Mouse (Mus musculus) cerebellum, postnatal 10 days (tissue): ENCODE measurements around the gene Cacna1e.

ENCODE experiments used
- DNase-seq, 2 experiments: peaks; one replicate each; pipeline ENCODE4 v3.0.0; 2021; ENCODE audit warnings: mixed read lengths in 2 of 2

Gene Cacna1e

DNA sequence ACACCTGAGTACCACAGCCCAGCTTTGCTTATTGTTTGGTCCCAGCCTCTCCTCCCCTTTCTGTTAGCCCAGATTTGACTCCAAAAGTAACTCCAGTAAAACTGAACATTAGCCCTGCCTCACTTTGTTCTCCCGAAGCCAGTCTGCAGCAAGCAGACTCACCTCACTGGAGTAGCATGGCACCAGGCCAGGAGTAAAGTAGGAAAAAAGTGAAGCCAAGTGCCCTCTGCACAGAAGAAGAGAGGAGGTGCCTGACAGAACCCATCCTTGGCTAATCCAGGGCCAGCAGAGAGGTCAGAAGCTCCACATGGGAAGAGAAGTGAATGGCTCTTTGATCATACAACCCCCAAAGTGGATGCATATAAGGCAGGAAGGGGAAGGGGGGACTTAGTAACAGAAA lies 100.8 kb downstream of the Cacna1e start:
- peak; percentile 24 to 28 for DNase-seq

DNA sequence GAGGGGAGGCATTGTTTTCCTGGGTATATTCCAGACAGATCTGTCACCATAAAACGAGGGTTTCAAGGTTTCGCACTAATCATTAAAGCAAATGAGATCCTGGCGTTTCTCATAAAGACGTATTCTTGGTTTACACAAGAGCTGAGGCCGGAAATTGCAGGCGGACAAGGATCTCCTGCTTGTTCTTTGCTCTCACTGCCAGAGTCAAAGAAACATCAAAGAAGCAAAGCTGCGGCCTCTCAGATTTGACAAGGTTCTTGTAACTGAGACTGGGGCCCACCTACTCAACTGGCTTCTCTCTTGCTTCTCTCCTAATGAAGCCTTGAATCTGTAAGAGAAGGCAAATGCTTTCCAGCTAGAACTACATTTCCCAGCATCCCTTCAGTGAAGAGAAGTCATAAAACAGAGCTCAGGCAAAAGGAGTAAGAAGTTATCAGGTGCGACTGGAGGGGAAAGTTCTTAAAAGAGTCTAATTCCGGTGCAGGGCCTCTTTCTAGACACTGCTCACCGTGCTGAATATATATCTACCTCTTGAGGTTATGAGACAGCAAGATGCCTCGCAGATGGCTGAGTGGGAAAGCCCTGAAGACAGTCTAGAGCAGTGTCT lies 104.3 kb downstream of the Cacna1e start:
- no peak for DNase-seq

DNA sequence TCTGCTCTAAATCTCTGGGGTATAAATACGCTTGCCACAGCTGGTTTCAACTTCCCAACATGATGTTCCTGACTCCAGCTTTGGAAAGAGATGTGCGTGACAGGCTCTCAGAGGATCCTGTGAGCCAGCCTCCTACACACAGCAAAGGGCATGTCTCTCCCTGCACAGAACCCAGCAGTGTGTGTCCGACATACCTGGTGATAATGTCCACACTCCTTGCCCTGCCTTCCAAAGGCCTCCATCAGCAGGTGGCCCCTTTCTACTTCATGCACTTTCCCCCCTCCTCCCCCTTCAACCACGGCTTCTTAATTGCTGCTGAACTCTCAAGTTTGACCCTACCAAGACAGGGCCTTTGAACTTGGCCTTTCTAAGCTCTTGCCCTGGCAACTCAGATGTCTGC lies 108.0 kb downstream of the Cacna1e start:
- DNase-seq: no peak

DNA sequence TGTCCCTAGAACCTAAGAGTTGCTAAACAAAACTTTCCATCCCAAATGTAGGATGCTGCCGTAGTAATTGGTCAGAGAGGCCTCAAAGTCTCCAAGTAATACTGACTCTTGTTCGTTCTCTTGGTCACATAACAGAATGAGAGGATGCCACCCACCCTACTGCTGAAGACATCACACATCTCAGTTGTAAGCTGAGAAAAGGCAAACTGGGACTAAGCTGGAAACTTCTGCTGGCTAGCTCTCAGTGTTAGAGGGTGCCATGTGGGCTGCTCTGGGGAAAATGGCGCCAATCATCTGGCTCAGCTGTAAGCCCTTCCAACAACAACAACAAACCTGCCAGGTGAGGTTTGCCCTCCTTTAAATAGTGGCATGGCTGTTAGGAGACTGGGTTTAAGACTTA lies 109.8 kb downstream of the Cacna1e start:
- no peak for DNase-seq

DNA sequence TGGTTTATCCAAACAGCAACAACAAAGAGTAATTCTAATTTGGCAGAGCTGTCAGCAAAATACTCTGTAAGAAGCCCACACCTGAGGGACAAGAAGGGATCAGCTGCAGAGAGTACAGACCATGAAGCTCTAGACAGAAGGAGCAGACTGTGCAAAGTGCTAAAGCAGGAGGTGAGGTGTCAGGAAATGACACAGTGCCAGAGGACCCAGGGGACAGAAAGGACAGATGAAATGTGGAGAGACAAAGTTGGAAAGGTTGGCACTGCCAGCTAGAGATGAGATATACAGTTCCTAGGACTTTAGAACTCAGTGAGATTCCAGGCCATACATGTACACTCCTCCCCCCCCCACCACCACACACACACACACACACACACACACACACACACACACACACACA lies 113.2 kb downstream of the Cacna1e start:
- peak; percentile 37 to 61 for DNase-seq

DNA sequence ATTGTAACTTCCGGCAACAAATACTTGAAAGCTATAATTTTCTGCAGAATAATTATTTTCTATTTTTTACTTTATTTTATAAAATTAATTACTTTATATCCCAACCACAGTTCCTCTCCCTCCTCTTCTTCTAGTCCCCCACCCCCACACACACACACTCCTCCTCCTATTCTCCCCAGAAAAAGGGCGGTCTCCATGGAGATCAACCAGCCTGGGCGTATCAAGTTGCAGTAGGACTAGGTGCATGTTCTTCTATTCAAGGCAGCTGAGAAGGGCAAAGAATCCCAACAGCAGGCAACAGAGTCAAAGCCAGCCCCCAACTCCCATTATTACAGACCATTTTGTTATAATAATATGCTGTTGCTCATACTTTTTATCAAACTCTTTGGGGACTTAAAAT lies 113.8 kb downstream of the Cacna1e start:
- no peak for DNase-seq

DNA sequence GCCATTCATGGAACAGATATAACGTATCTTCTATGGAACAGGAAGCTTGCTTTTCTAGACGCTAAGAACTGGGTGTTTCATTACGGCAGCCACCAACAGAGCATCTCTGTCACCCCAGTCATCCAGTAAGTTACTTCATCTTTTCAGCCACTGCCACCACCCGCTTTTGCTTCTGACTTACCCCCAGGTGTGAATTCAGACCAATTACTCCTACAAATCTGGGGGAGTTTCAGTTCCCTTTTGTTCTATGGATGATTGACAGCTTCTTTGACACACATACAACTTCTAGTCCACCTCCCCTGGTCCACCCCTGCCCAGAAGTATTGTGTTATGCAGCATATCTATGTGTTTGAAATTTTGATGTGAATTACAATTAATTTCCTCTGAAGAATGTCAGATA lies 121.2 kb downstream of the Cacna1e start:
- no peak for DNase-seq

DNA sequence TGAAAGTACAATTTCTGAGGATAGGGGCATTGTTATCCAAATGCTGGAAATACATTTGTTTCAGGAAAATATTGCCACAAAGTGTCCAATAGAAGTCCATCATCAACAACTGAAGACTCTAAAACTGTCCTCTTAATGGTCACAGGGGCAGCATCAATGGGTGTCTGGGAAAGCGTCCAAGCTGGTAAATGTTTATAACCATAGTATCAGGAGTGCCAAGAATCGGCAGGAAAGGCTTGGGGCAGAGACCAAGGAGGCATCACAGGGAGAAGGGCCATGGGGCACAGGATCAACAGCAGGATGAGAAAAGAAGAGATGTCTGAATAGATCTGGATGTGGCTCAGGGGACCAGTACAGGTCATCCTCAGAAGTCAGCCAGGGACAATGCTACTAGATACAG lies 132.2 kb downstream of the Cacna1e start:
- DNase-seq: peak in 1 of 2 experiments; percentile 32

DNA sequence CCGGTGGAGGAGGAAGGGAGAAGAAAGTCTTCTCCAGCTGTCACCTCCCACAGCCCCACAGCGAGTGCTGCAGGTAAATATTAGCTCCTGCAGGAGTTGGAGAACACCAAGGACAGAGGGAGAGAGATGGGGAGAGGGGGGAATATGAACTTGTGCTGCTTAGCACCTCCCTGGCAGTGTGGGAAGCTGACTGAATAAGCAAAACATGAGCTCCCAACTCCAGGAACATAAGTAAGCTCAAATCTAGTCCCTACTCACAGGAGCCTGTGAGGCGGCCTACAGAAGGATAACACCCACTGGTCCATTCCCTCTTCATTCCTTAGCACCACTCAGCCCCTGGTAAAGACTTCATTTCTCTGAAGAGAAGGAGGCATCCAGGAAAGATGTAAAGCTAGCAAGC lies 135.8 kb downstream of the Cacna1e start:
- no peak for DNase-seq

DNA sequence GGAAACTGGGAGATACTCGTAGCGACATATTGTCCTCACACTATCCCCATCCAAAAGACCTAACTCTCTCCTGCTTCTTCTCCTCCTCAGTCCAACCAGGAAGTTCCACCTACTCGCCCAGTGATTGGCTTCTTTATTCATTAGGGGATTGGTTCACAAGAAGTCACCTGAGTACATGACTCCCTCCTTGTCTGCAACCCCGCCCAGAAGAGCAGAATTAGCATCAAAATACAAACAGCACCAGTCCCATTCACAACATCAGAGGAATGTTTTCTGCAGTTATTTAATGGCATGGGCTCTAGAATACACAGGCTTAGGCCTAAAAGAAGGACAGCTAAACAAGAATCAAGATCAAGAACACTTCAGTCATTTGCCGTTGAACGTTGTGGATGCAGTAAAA lies 139.1 kb downstream of the Cacna1e start:
- DNase-seq: no peak

DNA sequence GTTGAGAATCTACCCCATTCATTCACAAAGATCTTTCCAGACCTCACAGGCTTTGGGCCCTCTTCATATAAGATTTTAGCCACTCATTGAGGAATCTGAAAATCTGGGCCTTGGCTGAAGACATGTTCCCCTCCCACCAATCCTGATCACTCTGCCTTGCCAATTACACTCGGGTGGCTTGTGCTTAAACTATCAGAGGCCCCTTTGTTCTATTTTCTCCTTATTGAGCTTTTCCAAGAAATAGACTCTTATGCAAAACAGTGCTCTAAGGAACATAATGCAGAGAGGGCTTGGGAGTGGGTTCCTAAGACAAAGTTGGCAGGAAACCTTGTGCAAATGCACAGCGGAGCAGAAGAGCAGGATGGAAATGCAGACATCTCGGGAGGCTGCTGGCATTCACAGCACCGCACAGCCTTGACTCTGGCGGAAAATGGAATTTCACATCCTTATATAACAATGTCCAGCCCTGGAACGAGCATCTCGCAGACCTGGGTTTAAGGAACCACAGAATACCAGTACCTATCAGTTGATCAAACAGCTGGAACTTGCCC lies 153.8 kb downstream of the Cacna1e start:
- peak; percentile 27 to 36 for DNase-seq

DNA sequence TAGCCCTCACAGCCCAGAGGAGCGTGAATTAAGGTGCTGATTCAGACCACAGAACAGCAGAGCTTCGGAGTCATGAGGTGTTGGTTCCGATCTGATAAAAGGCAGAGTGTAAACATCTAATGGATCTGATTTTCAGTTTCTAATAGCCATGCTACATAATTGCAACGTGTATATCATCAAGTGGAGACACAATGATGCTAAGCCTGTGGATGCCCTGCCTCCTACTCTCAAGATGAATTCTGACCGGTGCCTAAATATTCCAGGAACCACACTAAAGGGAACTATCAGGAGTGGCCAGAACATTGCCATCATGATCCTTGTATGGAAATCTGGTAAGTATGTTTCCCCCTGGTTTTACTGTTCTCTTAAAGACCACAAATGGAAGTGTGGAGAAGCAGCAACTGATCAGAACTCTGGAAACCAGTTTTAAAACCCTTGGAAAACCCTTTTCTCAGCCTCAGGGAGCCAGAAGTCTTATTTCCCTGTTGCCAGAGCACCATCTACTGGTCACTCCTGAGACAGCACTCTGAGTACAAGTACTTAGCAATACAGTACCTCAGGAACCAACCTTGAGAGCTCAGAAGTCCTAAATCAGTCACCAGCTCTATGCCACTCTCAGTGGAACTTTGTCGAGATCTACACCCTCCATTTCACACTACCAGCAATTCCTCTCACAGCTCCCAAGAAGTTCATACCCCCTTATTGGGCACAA lies 154.9 kb downstream of the Cacna1e start:
- peak; percentile 91 to 93 for DNase-seq

DNA sequence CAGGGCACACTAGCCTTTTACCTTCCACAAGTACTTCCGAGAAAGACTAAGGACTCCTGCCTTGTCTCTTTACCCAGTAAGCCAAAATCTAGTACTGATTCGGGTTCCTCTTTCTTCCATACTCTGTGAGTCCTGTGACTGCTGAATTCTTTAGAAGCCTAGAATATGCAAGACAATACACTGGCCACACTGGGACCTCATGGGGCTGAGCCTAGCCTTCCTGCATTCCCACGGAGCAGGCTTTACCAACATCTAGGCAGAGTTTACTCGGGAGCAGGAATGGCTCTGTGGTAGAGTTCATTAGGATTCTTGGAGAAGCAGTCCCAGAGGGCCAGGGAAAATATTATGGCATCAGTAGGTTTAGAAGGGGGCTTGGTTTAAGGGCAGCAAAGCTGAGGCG lies 155.6 kb downstream of the Cacna1e start:
- no peak for DNase-seq

DNA sequence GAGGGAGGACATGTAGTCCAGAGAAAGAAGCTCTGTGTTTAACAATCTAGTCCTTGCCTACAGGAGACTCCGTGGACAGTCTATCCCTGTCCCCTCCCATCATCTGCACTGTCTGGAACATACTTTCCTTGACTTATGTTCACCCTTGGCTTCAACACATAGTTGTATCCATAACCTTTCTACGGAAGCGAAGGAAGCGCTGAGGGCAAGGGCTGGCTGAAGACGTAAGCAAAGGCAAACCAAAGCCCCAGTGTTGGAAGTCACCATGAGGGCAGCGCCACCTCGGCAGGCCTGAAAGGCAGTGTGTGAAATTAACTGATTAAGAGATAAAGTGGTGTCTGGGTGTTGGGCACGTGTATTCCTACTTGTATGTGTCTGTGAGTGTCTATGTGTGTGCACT lies 156.6 kb downstream of the Cacna1e start:
- DNase-seq: no peak

DNA sequence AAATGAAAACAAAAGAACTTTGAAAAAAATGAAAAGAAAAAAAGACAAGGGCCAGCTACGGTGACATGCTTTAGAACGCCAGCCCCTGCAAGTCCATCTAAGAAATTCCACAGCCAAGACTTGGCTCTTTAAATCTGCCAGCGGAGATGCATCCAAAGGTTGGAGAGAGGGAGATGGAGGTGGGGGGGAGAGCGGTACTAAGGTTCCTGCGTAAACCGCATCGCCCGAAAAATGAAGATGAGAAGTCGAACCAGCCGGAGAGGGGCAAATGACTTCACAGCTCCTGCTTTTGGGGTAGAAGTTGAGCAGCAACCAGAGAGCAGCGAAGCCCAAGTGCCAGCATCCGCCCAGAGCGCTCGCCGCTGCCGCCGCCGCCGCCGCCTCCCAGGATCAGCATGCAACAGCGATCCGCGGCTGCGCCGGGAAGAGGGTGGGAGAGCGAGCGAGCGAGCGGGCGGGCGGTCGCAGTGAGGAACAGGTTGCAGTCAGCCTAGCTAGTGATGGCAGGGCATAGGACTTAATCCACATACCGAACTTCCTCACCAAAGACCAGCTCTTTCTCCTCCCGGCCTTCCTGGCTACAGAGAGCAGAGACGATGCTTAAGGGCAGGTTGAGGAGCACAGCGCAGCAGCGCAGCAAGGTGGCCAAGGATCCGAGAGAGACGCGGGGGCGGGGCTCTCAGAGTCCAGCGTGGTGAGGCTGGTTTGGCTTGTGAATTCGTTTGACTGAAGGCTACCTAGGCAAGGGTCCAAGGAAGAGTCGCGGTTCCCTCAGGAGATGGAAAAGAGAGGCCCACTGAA lies 157.7 kb downstream of the Cacna1e start:
- DNase-seq: peak; percentile 74 to 81

DNA sequence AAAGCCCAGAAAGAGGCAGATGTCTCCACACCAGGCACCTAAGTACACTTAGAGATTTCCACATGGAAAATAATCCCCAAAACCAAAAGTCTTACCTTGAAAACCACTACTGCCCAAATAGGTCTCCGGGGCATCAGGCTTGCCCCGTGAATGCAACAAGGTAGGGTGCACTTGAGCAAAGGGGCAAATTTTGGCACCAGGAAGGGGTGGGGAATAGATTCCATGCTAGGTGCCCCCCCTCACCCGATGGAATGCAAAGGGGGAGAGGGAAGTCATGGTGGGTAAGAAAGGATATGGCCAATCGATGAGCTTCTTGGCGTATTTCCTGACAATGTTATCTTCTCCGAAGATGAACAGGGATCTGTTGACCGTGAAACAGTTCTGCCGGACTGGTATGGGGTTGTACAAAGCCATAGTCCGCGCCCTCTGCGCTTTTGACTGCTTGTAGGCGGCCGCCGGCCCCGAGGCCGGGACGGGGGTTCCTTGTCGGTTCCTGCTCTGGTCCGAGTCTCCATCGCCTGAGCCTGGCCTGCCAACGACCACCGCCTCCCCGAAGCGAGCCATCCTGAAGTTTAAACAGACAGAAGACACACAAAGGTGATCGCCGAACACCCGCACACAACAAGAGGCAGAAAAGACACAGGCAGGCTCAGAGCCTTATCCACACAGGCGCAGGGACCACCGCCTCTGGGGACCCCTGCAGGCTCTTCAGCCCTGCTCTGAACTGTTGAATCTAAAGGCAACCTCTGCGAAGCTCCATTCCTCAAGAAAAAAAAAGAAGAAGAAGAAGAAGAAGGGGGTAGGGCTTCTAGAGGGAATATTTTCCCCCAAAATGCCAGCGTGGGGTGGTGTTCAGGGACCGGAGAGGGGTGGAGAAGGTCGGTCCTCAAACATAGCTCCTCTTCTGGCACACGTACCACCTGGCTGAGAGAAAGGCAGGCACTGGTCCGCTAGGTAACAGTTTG lies 158.7 kb downstream of the Cacna1e start:
- DNase-seq: peak; percentile 27 to 32

DNA sequence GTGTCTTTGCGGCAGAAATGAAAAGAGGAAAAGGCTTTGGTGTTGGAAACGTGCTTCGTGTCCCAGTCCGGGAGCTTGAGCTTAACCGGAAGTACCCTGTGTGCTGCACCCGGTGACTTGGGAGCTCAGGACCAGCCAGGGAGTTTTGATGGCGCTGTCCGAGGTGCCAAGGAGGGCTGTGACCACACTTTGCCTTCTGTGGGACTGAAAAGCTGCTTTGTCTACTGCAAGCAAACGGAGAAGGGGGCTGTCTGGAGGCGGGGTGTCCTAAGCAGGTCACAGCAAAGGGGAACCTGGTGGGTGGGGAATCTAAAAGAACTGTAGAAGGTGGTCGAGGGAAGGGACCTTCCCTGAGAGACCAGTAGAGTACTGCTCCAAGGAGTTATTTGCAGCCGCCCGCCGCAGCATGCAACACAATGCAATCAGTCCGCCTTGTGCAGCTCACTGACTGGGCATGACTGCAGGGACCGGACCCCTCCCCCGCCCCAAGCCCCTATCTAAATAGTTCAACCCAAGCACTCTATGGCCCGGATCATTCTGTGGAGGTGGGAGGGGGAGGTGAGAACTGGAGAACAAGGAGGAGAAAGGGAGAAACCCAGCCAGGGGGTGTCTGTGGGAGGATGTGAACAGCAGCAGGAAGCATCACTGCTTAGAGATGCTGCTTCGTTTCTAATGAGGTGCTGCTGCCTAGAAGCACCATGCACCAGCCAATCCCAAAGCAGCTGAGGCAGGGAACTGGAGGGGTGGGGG lies 160.6 kb downstream of the Cacna1e start:
- DNase-seq: no peak

DNA sequence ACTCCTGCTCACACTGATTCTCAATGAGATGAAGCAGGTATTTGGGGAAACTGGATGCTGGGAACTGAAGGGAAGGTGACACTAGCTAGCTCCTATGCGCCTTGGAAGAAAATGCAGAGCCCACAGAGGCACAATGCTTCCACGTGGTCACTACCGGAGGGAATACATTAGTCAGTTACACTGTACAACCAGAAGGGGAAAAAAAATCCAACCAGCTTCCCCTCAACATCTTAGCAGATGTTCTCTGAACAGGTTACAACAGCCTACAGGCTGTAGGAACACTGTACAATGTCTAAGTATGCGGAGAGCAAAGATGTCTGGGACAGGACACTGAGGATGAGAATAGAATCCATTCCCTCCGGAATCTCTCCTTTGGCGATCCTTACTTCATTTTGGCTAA lies 161.2 kb downstream of the Cacna1e start:
- no peak for DNase-seq

DNA sequence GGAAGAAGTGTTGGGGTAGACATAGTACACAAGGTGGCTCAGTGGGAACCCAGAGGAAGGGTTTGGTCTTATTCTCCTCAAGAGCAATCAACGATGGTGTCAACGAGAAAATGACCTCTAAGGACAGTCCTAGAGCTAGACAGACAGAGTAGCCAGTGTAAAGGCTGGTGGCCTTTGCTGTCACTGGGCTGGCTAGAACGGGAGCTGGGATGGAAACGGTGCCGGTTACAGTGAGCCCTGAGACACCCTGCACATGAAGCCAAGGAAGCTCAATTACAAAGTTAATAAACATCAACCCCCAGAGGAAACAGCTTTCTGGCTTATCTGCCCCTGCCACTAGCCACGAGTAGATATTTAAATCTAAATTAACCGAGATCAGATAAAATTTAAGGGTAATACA lies 168.7 kb downstream of the Cacna1e start:
- no peak for DNase-seq

DNA sequence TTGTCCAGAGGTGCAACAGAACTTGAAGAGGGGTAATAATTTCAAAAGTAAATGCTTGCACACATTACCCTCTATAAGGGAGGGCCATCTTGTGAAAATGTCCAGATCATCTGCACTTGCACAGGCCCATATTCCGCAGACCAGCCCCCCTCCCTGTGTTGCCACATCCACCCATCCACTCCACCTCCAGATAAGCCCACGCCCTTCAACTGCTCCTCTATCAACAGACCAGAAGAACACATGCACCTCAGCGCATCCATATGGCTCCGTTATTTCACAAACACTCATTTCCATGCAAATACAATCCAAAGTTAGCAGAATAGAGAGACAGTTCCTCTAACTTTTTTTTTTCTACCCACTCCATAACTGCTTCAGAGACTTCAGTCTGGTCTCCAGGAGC lies 171.6 kb downstream of the Cacna1e start:
- no peak for DNase-seq

DNA sequence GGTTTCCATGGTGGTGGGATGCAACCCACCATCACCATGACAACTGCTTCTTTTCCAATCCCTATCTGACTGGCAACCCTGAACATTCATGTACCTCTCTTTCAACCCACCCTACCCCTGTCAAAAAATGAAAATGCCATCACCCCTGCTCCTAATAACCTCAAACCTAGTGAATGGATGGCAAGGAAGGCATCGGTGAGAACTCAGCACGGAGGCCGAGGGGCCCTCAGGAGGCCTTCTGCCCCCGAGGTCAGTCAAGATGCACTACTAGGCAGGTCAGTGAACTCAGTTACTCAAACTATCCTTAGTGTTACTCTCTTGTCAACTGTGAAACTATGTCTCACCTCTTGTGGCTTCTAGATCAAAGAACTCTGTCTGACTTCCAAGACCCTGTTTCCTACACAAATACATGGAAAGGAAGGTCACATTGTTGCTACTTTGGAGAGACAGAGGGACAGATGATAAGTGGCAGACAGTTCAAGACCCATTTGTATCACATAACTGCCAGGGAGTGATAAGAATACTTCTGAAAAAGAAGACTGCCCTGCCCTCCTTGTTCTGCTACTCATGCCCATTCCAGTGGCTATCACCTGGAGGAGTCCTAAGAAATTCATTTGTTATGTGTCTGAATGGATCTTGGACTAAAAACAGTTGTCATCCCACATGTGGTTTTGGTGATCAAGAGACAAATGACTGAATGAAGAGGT lies 176.6 kb downstream of the Cacna1e start:
- DNase-seq: no peak
